In genomic region chr5:24861449-24861930, GRCm38 (mm10) we compare ENCODE assay signal across 14 mouse cellular contexts. TPM values are rescaled to one million over a fixed set of nuclear protein-coding genes. Genes with fewer than 3 reads are reported as not detected.
DNase-seq lines count a peak whose midpoint lies in the region; ATAC-seq lines count a peak whose summit lies in the region.
"Had no signal": no experiment of that assay in that cellular context is flagged by ENCODE, and none has a peak within 500 bp of the region (broad histone marks: within the 10 kb centered on the region; RNA-seq: fewer than 3 reads in every experiment).

No protein-coding gene starts in this region.

- H3K27ac ChIP-seq in forebrain, embryonic 16.5 days (ENCODE audit: low read length) = peak overlapping the region; percentile 5; the same call in 1 of the 2 replicates
- H3K27ac ChIP-seq in forebrain, embryonic 14.5 days (ENCODE audit: low read depth, low read length) = no peak overlapping the region
- H3K27ac ChIP-seq in heart, embryonic 13.5 days (replicated peaks) = peak overlapping the region; percentile 88
- peak overlapping the region; percentile 56 for H3K27ac ChIP-seq in brown adipose tissue, adult 24 weeks (replicated peaks; ENCODE audit: low read depth, low read length)
- H3K27ac ChIP-seq in heart, embryonic 14.5 days (replicated peaks in 1 of 2; ENCODE audit: control insufficient read depth in 1 of 2, insufficient read depth in 1 of 2, low read depth in 2 of 2, low read length in 2 of 2) = peak overlapping the region; percentile 83 to 91
- H3K27ac ChIP-seq: embryonic facial prominence, embryonic 13.5 days; limb, embryonic 13.5 days; neural tube, embryonic 12.5 days; stomach, postnatal 0 days had no signal

- 84% methylated on average over 9 of the region's 9 CpGs for WGBS in forebrain, embryonic 16.5 days
- 89% methylated on average over 9 of the region's 9 CpGs for WGBS in forebrain, embryonic 14.5 days
- WGBS in heart, embryonic 13.5 days = 43% methylated on average over 9 of the region's 9 CpGs
- 39% methylated on average over 9 of the region's 9 CpGs for WGBS in heart, embryonic 14.5 days

- intact Hi-C loops in heart, postnatal 14 days (cut with DNase I) = no loop called here

- H3K9ac ChIP-seq in forebrain, embryonic 16.5 days (replicated peaks; ENCODE audit: low read depth, low read length) = no peak overlapping the region
- no peak overlapping the region for H3K9ac ChIP-seq in forebrain, embryonic 14.5 days (ENCODE audit: low read length)
- peak overlapping the region; percentile 61 for H3K9ac ChIP-seq in heart, embryonic 13.5 days
- H3K9ac ChIP-seq in heart, embryonic 14.5 days (ENCODE audit: low read length) = peak overlapping the region; percentile 46
- H3K9ac ChIP-seq: embryonic facial prominence, embryonic 13.5 days; limb, embryonic 13.5 days; neural tube, embryonic 12.5 days had no signal

- no peak overlapping the region for H3K4me3 ChIP-seq in forebrain, embryonic 16.5 days (replicated peaks; ENCODE audit: low read length)
- H3K4me3 ChIP-seq in forebrain, embryonic 14.5 days (ENCODE audit: low read depth, low read length) = no peak overlapping the region
- H3K4me3 ChIP-seq in heart, embryonic 13.5 days = no peak overlapping the region
- no peak overlapping the region for H3K4me3 ChIP-seq in brown adipose tissue, adult 24 weeks (ENCODE audit: insufficient read depth, low read depth, low read length)
- no peak overlapping the region for H3K4me3 ChIP-seq in heart, embryonic 14.5 days (ENCODE audit: control insufficient read depth in 1 of 2, insufficient read depth in 1 of 2, low read depth in 1 of 2, low read length in 2 of 2)
- H3K4me3 ChIP-seq: embryonic facial prominence, embryonic 13.5 days; limb, embryonic 13.5 days; neural tube, embryonic 12.5 days had no signal

- H3K27me3 ChIP-seq in forebrain, embryonic 16.5 days (replicated peaks; ENCODE audit: control insufficient read depth, insufficient read depth, low read length) = no peaks in the 10 kb centered on the region
- H3K27me3 ChIP-seq in forebrain, embryonic 14.5 days (replicated peaks; ENCODE audit: control insufficient read depth, insufficient read depth, low read length) = no peaks in the 10 kb centered on the region
- no peaks in the 10 kb centered on the region for H3K27me3 ChIP-seq in heart, embryonic 13.5 days (replicated peaks)
- no peaks in the 10 kb centered on the region for H3K27me3 ChIP-seq in heart, embryonic 14.5 days (ENCODE audit: control insufficient read depth, insufficient read depth, low read length)
- H3K27me3 ChIP-seq: embryonic facial prominence, embryonic 13.5 days; limb, embryonic 13.5 days; neural tube, embryonic 12.5 days had no signal

- no peaks in the 10 kb centered on the region for H3K9me3 ChIP-seq in forebrain, embryonic 16.5 days (ENCODE audit: control insufficient read depth, low read length)
- no peaks in the 10 kb centered on the region for H3K9me3 ChIP-seq in forebrain, embryonic 14.5 days (replicated peaks; ENCODE audit: control insufficient read depth, low read length)
- H3K9me3 ChIP-seq in heart, embryonic 13.5 days = peaks cover 6% of the 10 kb centered on the region
- no peaks in the 10 kb centered on the region for H3K9me3 ChIP-seq in heart, embryonic 14.5 days (ENCODE audit: control insufficient read depth, low read length)
- H3K9me3 ChIP-seq: embryonic facial prominence, embryonic 13.5 days; neural tube, embryonic 12.5 days had no signal

- peaks cover 11% of the 10 kb centered on the region for H3K36me3 ChIP-seq in forebrain, embryonic 16.5 days (ENCODE audit: control insufficient read depth, insufficient read depth)
- peaks cover 40% of the 10 kb centered on the region for H3K36me3 ChIP-seq in forebrain, embryonic 14.5 days (ENCODE audit: control insufficient read depth, insufficient read depth, low read length)
- peaks cover 46% of the 10 kb centered on the region for H3K36me3 ChIP-seq in heart, embryonic 13.5 days
- H3K36me3 ChIP-seq in heart, embryonic 14.5 days (ENCODE audit: control insufficient read depth, insufficient read depth, low read length) = peaks cover 41% of the 10 kb centered on the region

- H3K4me1 ChIP-seq in forebrain, embryonic 16.5 days (replicated peaks; ENCODE audit: control insufficient read depth, insufficient read depth, low read length) = peaks cover 19% of the 10 kb centered on the region
- H3K4me1 ChIP-seq in forebrain, embryonic 14.5 days (ENCODE audit: control insufficient read depth, insufficient read depth, low read length) = no peaks in the 10 kb centered on the region
- peaks cover 39% of the 10 kb centered on the region for H3K4me1 ChIP-seq in heart, embryonic 13.5 days
- peaks cover 4% of the 10 kb centered on the region for H3K4me1 ChIP-seq in brown adipose tissue, adult 24 weeks (ENCODE audit: control insufficient read depth, insufficient read depth, insufficient read length, low read length)
- H3K4me1 ChIP-seq in heart, embryonic 14.5 days (ENCODE audit: control insufficient read depth in 2 of 2, insufficient read depth in 2 of 2, low read length in 2 of 2) = peaks cover 16 to 29% of the 10 kb centered on the region in 2 experiments
- H3K4me1 ChIP-seq: embryonic facial prominence, embryonic 13.5 days; limb, embryonic 13.5 days; neural tube, embryonic 12.5 days had no signal

- ATAC-seq in forebrain, embryonic 16.5 days = no peak
- ATAC-seq in forebrain, embryonic 14.5 days = no peak
- ATAC-seq in heart, embryonic 13.5 days (ENCODE audit: extremely low read depth, insufficient number of reproducible peaks, low FRiP score, low TSS enrichment) = peak; percentile 16; the same call in 1 of the 2 replicates
- peak; percentile 60 for ATAC-seq in heart, embryonic 14.5 days (ENCODE audit: insufficient number of reproducible peaks, insufficient read depth, low FRiP score, low read depth)
- ATAC-seq: inflammation-experienced regulatory T-cells, adult 6 months had no signal

- no peak overlapping the region for H3K4me2 ChIP-seq in forebrain, embryonic 16.5 days (ENCODE audit: low read length)
- no peak overlapping the region for H3K4me2 ChIP-seq in forebrain, embryonic 14.5 days (ENCODE audit: low read length)
- H3K4me2 ChIP-seq in heart, embryonic 13.5 days = peak overlapping the region; percentile 34
- H3K4me2 ChIP-seq in heart, embryonic 14.5 days (ENCODE audit: low read length) = peak overlapping the region; percentile 31
- H3K4me2 ChIP-seq: embryonic facial prominence, embryonic 13.5 days; limb, embryonic 13.5 days; midbrain, embryonic 11.5 days; neural tube, embryonic 12.5 days had no signal

- no peak for DNase-seq in forebrain, embryonic 14.5 days (ENCODE audit: low spot score)
- DNase-seq in heart, postnatal 14 days = no peak
- DNase-seq in urinary bladder, postnatal 14 days (ENCODE audit: low spot score) = no peak
- DNase-seq: gastrocnemius, postnatal 25 days had no signal

RNA-seq across cellular contexts. Expression of gene Rheb, which starts 19.1 kb away (rescaled TPM):
- 273 and 294 TPM in 2 replicates for polyA plus RNA-seq in forebrain, embryonic 16.5 days (2015; fragmentation: Nextera tagmentation; extraction: Ambion mirVana)
- polyA plus RNA-seq in forebrain, embryonic 14.5 days (2014; fragmentation: Nextera tagmentation; extraction: Ambion mirVana) = 229 and 235 TPM in 2 replicates
- 235 and 261 TPM in 2 replicates for polyA plus RNA-seq in heart, embryonic 13.5 days (2015; fragmentation: Nextera tagmentation; extraction: Ambion mirVana)
- 10 to 100 TPM; 71.6 to 78.1 TPM for total RNA-seq in heart, postnatal 14 days (2021)
- 86.6 and 143 TPM in 2 replicates for polyA plus RNA-seq in brown adipose tissue, adult 24 weeks (2012; ENCODE audit: insufficient read depth, insufficient read length, missing spikeins)
- 274 and 275 TPM in 2 replicates for polyA plus RNA-seq in heart, embryonic 14.5 days (2014; fragmentation: Nextera tagmentation; extraction: Ambion mirVana)

Comparison
In these comparisons a context has a peak if more than half of its experiments do, and no peak if none do; other contexts are left out.
1. ATAC-seq: peak in heart, embryonic 13.5 days (single experiment) and heart, embryonic 14.5 days (single experiment); none in forebrain, embryonic 16.5 days (single experiment) and forebrain, embryonic 14.5 days (single experiment).
2. H3K4me2 ChIP-seq: peak in heart, embryonic 13.5 days (single experiment) and heart, embryonic 14.5 days (single experiment); none in forebrain, embryonic 16.5 days (single experiment) and forebrain, embryonic 14.5 days (single experiment).
3. H3K9ac ChIP-seq: peak in heart, embryonic 13.5 days (single experiment) and heart, embryonic 14.5 days (single experiment); none in forebrain, embryonic 16.5 days (single experiment) and forebrain, embryonic 14.5 days (single experiment).